Mouse (Mus musculus) thymus, adult 2 months (tissue): Measurements from ENCODE around the gene Fes. TPM values are rescaled to one million over a fixed set of nuclear protein-coding genes. Genes with fewer than 3 reads are reported as not detected.

Experiments used
- DNase-seq: peaks from one replicate; pipeline ENCODE4 v3.0.0; 2021
- H3K27ac ChIP-seq: fragments of 200-500 bp; 2 replicates; pipeline ENCODE4 v1.5.1; 2012; ENCODE audit warnings: low read length, control low read depth; ENCODE audit not compliant: control insufficient read depth, insufficient read depth
- H3K27me3 ChIP-seq: fragments of 200-500 bp; 2 replicates; pipeline ENCODE4 v1.6.1; 2012; ENCODE audit warnings: mild to moderate bottlenecking, low read length, moderate library complexity, mixed read lengths; ENCODE audit not compliant: control insufficient read depth, insufficient read depth
- H3K36me3 ChIP-seq: fragments of 200-500 bp; 2 replicates; pipeline ENCODE4 v1.6.1; 2012; ENCODE audit warnings: mild to moderate bottlenecking, low read length, moderate library complexity; ENCODE audit not compliant: control insufficient read depth, insufficient read depth
- H3K4me1 ChIP-seq: fragments of 200-500 bp; replicated peaks from 2 replicates; pipeline ENCODE4 v1.6.1; 2012; ENCODE audit warnings: low read length; ENCODE audit not compliant: control insufficient read depth, insufficient read depth
- H3K4me3 ChIP-seq: fragments of 200-500 bp; 2 replicates; pipeline ENCODE4 v1.5.1; 2012; ENCODE audit warnings: mild to moderate bottlenecking, low read length, control low read depth, moderate library complexity; ENCODE audit not compliant: control insufficient read depth, insufficient read depth
- CTCF ChIP-seq: fragments of 200-500 bp; IDR thresholded peaks from 2 replicates; pipeline ENCODE4 v1.5.1; 2012; ENCODE audit warnings: mild to moderate bottlenecking, control low read depth, low read length, moderate library complexity, borderline replicate concordance; ENCODE audit not compliant: control insufficient read depth, poor library complexity, insufficient read depth; ENCODE audit errors: extremely low read depth
- POLR2A ChIP-seq: fragments of 200-500 bp; IDR thresholded peaks from 2 replicates; pipeline ENCODE4 v1.6.1; 2012; ENCODE audit warnings: mild to moderate bottlenecking, low read length, control low read depth, moderate library complexity; ENCODE audit not compliant: control insufficient read depth, poor library complexity, insufficient read depth; ENCODE audit errors: extremely low read depth
- WGBS: fragments of 180-500 bp; shearing (Covaris S2); methylation state at CpG from one replicate; pipeline ENCODE4 v1.1.7; 2018; 5-methylcytosine and 5-hydroxymethylcytosine counted together
- polyA plus RNA-seq: library from polyadenylated mRNA; depleted of rRNA; stranded (reverse); fragments of >200 nt; gene quantifications from 2 replicates; pipeline ENCODE4 v1.2.3, GENCODE M21; 2012

Fes gene
- polyA plus RNA-seq, 1 experiment: 27.3 TPM

GRCm38 (mm10) chr7:80372166-80372565 is 15.6 kb downstream of the Fes start:
- TF ChIP-seq POLR2A (no peak), CTCF (no peak)
- Histone ChIP-seq H3K4me3 (no peak overlapping the region), H3K27me3 (no peaks in the 10 kb centered on the region), H3K36me3 (peaks cover 9% of the 10 kb centered on the region), H3K27ac (peak overlapping the region; percentile 25; the same call in 1 of the 2 replicates), H3K4me1 (peaks cover 63% of the 10 kb centered on the region)
- WGBS: 90% methylated on average over 3 of the region's 3 CpGs
- DNase-seq: no peak

- peak; percentile 90 for DNase-seq
- TF ChIP-seq POLR2A (0 out of 2 replicates have a peak, but pooled peaks have one; percentile 34), CTCF (peak; percentile 100)
- Histone ChIP-seq H3K27me3 (no peaks in the 10 kb centered on the region), H3K27ac (peak within 1 kb of the TSS; percentile 71), H3K4me3 (peak within 1 kb of the TSS; percentile 65), H3K36me3 (peaks cover 16% of the 10 kb centered on the region), H3K4me1 (peaks cover 59% of the 10 kb centered on the region)
- WGBS: under 1% methylated on average over 86 of the region's 86 CpGs
Measured at GRCm38 (mm10) chr7:80371041-80371751, 16.6 kb downstream of the Fes start, which contains the start of gene Man2a2. Gene Man2a2 (minus strand): TSS chr7:80371375.

GRCm38 (mm10) chr7:80370649-80371040 is 17.1 kb downstream of the Fes start:
- Histone ChIP-seq H3K4me3 (peak overlapping the region; percentile 65), H3K4me1 (peaks cover 55% of the 10 kb centered on the region), H3K27me3 (no peaks in the 10 kb centered on the region), H3K36me3 (peaks cover 16% of the 10 kb centered on the region), H3K27ac (peak overlapping the region; percentile 71)
- DNase-seq: peak; percentile 84
- whole genome bisulfite sequencing: under 1% methylated on average over 31 of the region's 31 CpGs
- TF ChIP-seq CTCF (0 out of 2 replicates have a peak, but pooled peaks have one; percentile 30), POLR2A (no peak)

GRCm38 (mm10) chr7:80369967-80370431 is 17.7 kb downstream of the Fes start:
- peaks cover 48% of the 10 kb centered on the region for H3K4me1 ChIP-seq
- H3K4me3 ChIP-seq: peak overlapping the region; percentile 65
- H3K27ac ChIP-seq: peak overlapping the region; percentile 71
- DNase-seq: peak; percentile 31
- H3K27me3 ChIP-seq: no peaks in the 10 kb centered on the region
- TF ChIP-seq CTCF (no peak), POLR2A (no peak)
- peaks cover 16% of the 10 kb centered on the region for H3K36me3 ChIP-seq
- WGBS: 2% methylated on average over 4 of the region's 4 CpGs

- peaks cover 16% of the 10 kb centered on the region for H3K36me3 ChIP-seq
- H3K4me1 ChIP-seq: peaks cover 43% of the 10 kb centered on the region
- peak overlapping the region; percentile 10 for H3K4me3 ChIP-seq
- no peaks in the 10 kb centered on the region for H3K27me3 ChIP-seq
- 50% methylated on average over 5 of the region's 5 CpGs for WGBS
- H3K27ac ChIP-seq: peak overlapping the region; percentile 59
- no peak for DNase-seq
- TF ChIP-seq POLR2A (no peak), CTCF (no peak)
Measured at GRCm38 (mm10) chr7:80369461-80369860, 18.3 kb downstream of the Fes start.

- 36% methylated on average over 20 of the region's 20 CpGs for WGBS
- H3K4me1 ChIP-seq: peaks cover 37% of the 10 kb centered on the region
- TF ChIP-seq POLR2A (no peak), CTCF (no peak)
- peak overlapping the region; percentile 74 for H3K27ac ChIP-seq
- no peaks in the 10 kb centered on the region for H3K27me3 ChIP-seq
- DNase-seq: peak; percentile 26
- H3K4me3 ChIP-seq: peak overlapping the region; percentile 28
- peaks cover 18% of the 10 kb centered on the region for H3K36me3 ChIP-seq
Measured at GRCm38 (mm10) chr7:80368635-80369421, 18.9 kb downstream of the Fes start.
